ENCODE assay signal across 32 mouse cellular contexts in the genomic region with DNA sequence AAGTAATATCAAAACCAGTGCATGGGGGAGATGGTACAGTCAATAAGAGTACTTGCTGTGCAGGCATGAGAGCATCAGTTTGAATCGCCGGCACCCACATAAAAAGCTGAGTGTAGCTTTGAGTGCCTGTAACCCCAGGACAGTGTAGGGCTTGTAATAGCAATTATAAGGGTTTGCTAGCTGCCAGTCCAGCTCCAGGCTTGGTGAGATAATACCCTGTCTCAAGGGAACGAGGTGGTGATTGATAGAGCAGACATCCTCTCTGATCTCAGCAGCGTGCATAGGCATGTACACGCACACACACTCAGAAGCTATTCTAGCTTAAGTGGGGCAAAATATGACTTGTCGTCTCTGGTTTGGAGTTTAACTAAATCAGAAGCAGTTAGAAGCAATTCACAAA. TPM values are rescaled to one million over a fixed set of nuclear protein-coding genes. Genes with fewer than 3 reads are reported as not detected.
A peak's percentile ranks its signal among the peaks of the same experiment; 100 is the strongest.
DNase-seq lines count a peak whose midpoint lies in the region; ATAC-seq and TF ChIP-seq lines count a peak whose summit lies in the region.
"Had no signal": no experiment of that assay in that cellular context is flagged by ENCODE, and none has a peak within 500 bp of the region (broad histone marks: within the 10 kb centered on the region; RNA-seq: fewer than 3 reads in every experiment).

No protein-coding gene starts in this region.

- ATAC-seq in forebrain, embryonic 13.5 days: no peak
- ATAC-seq in forebrain, embryonic 11.5 days (replicated peaks; ENCODE audit: low FRiP score): no peak
- 0 out of 2 replicates have a peak, but pooled peaks have one; percentile 32 for ATAC-seq in midbrain, embryonic 12.5 days (ENCODE audit: low FRiP score, low read depth)
- ATAC-seq in midbrain, postnatal 0 days (ENCODE audit: low FRiP score): no peak
- ATAC-seq in forebrain, embryonic 14.5 days: no peak
- ATAC-seq: activated CD4-positive, CD25-positive, alpha-beta regulatory T cell, adult 4 months; inflammation-experienced regulatory T-cells, adult 6 months had no signal

- no peak overlapping the region for H3K9ac ChIP-seq in forebrain, embryonic 13.5 days
- H3K9ac ChIP-seq in forebrain, embryonic 11.5 days (ENCODE audit: low read length): no peak overlapping the region
- no peak overlapping the region for H3K9ac ChIP-seq in midbrain, embryonic 12.5 days (replicated peaks)
- no peak overlapping the region for H3K9ac ChIP-seq in midbrain, postnatal 0 days (replicated peaks; ENCODE audit: low read length, poor library complexity, severe bottlenecking)
- no peak overlapping the region for H3K9ac ChIP-seq in forebrain, embryonic 14.5 days (ENCODE audit: low read length)
- H3K9ac ChIP-seq: embryonic facial prominence, embryonic 12.5 days; hindbrain, embryonic 13.5 days; liver, embryonic 13.5 days had no signal

- WGBS in forebrain, embryonic 13.5 days: 71% methylated on average over 6 of the region's 6 CpGs
- 79% methylated on average over 6 of the region's 6 CpGs for WGBS in forebrain, embryonic 11.5 days
- 75% methylated on average over 6 of the region's 6 CpGs for WGBS in midbrain, embryonic 12.5 days
- 42% methylated on average over 6 of the region's 6 CpGs for WGBS in midbrain, postnatal 0 days
- WGBS in forebrain, embryonic 14.5 days: 68% methylated on average over 6 of the region's 6 CpGs

- H3K27me3 ChIP-seq in forebrain, embryonic 13.5 days: no peaks in the 10 kb centered on the region
- H3K27me3 ChIP-seq in forebrain, embryonic 11.5 days (ENCODE audit: control insufficient read depth, insufficient read depth, low read length): no peaks in the 10 kb centered on the region
- no peaks in the 10 kb centered on the region for H3K27me3 ChIP-seq in midbrain, embryonic 12.5 days
- no peaks in the 10 kb centered on the region for H3K27me3 ChIP-seq in midbrain, postnatal 0 days (ENCODE audit: insufficient read depth, low read length)
- no peaks in the 10 kb centered on the region for H3K27me3 ChIP-seq in forebrain, embryonic 14.5 days (replicated peaks; ENCODE audit: control insufficient read depth, insufficient read depth, low read length)
- H3K27me3 ChIP-seq: embryonic facial prominence, embryonic 12.5 days; hindbrain, embryonic 13.5 days; liver, embryonic 13.5 days had no signal

- no peak overlapping the region for H3K4me3 ChIP-seq in forebrain, embryonic 13.5 days
- no peak overlapping the region for H3K4me3 ChIP-seq in forebrain, embryonic 11.5 days (ENCODE audit: low read depth, low read length)
- no peak overlapping the region for H3K4me3 ChIP-seq in midbrain, embryonic 12.5 days
- H3K4me3 ChIP-seq in midbrain, postnatal 0 days (ENCODE audit: low read depth, low read length): no peak overlapping the region
- no peak overlapping the region for H3K4me3 ChIP-seq in forebrain, embryonic 14.5 days (ENCODE audit: low read depth, low read length)
- H3K4me3 ChIP-seq: embryonic facial prominence, embryonic 12.5 days; erythroblast, embryonic 14.5 days; gastrocnemius, adult 2 months; hindbrain, embryonic 13.5 days; liver, embryonic 13.5 days had no signal

- H3K27ac ChIP-seq in forebrain, embryonic 13.5 days: peak overlapping the region; percentile 44
- no peak overlapping the region; the same call in 1 of the 2 replicates for H3K27ac ChIP-seq in forebrain, embryonic 11.5 days (ENCODE audit: low read depth, low read length)
- H3K27ac ChIP-seq in midbrain, embryonic 12.5 days (replicated peaks): peak overlapping the region; percentile 70
- no peak overlapping the region for H3K27ac ChIP-seq in midbrain, postnatal 0 days (ENCODE audit: low read depth, low read length)
- H3K27ac ChIP-seq in forebrain, embryonic 14.5 days (ENCODE audit: low read depth, low read length): peak overlapping the region; percentile 35; the same call in 1 of the 2 replicates
- H3K27ac ChIP-seq: embryonic facial prominence, embryonic 12.5 days; gastrocnemius, adult 2 months; kidney, postnatal 0 days; liver, embryonic 13.5 days; stomach, postnatal 0 days had no signal

- intact Hi-C loops in left cerebral cortex, postnatal 10 days (cut with DNase I): no loop called here

- no peak for DNase-seq in forebrain, embryonic 11.5 days (ENCODE audit: low spot score)
- DNase-seq in midbrain, postnatal 0 days (ENCODE audit: low spot score): no peak
- DNase-seq in B cell, adult 2 months: peak; percentile 17 to 22
- no peak for DNase-seq in forebrain, embryonic 14.5 days (ENCODE audit: low spot score)
- no peak for DNase-seq in right cerebral cortex, postnatal 4 days
- DNase-seq in left cerebral cortex, postnatal 10 days (ENCODE audit: extremely low spot score in 1 of 2, low spot score in 2 of 2): no peak
- DNase-seq: adrenal gland, adult 8-10 months; cerebellum, adult 18-20 months; cerebellum, postnatal 14 days; gastrocnemius, adult 2 months; kidney, adult 18-20 months; layer of hippocampus, adult 9-11 months; liver, embryonic 13.5 days; lung, adult 2 months; lung, postnatal 14 days; retina, postnatal 1 day; right cerebral cortex, postnatal 25 days; thymus, adult 2 months; thymus, postnatal 4 days had no signal

- peaks cover 5% of the 10 kb centered on the region; the same call in 1 of the 2 replicates for H3K9me3 ChIP-seq in forebrain, embryonic 13.5 days (replicated peaks)
- peaks cover 2% of the 10 kb centered on the region; the same call in 1 of the 2 replicates for H3K9me3 ChIP-seq in forebrain, embryonic 11.5 days (ENCODE audit: control insufficient read depth, low read length)
- no peaks in the 10 kb centered on the region for H3K9me3 ChIP-seq in midbrain, embryonic 12.5 days
- no peaks in the 10 kb centered on the region for H3K9me3 ChIP-seq in midbrain, postnatal 0 days (ENCODE audit: low read length)
- peaks cover 2% of the 10 kb centered on the region; the same call in 1 of the 2 replicates for H3K9me3 ChIP-seq in forebrain, embryonic 14.5 days (replicated peaks; ENCODE audit: control insufficient read depth, low read length)
- H3K9me3 ChIP-seq: hindbrain, embryonic 13.5 days; liver, embryonic 13.5 days had no signal

- H3K4me1 ChIP-seq in forebrain, embryonic 13.5 days: peaks cover 27% of the 10 kb centered on the region
- peaks cover 10% of the 10 kb centered on the region; the same call in 1 of the 2 replicates for H3K4me1 ChIP-seq in forebrain, embryonic 11.5 days (replicated peaks; ENCODE audit: control insufficient read depth, insufficient read depth, low read length)
- peaks cover 24% of the 10 kb centered on the region for H3K4me1 ChIP-seq in midbrain, embryonic 12.5 days
- peaks cover 2% of the 10 kb centered on the region; the same call in 1 of the 2 replicates for H3K4me1 ChIP-seq in midbrain, postnatal 0 days (ENCODE audit: insufficient read depth, low read length)
- peaks cover 8% of the 10 kb centered on the region for H3K4me1 ChIP-seq in forebrain, embryonic 14.5 days (ENCODE audit: control insufficient read depth, insufficient read depth, low read length)

- TF ChIP-seq CTCF in midbrain, postnatal 0 days (IDR thresholded peaks at IDR 0.05): no peak

- no peak overlapping the region for H3K4me2 ChIP-seq in forebrain, embryonic 13.5 days
- H3K4me2 ChIP-seq in forebrain, embryonic 11.5 days (ENCODE audit: low read depth, low read length, severe bottlenecking): no peak overlapping the region
- no peak overlapping the region for H3K4me2 ChIP-seq in midbrain, embryonic 12.5 days (replicated peaks)
- H3K4me2 ChIP-seq in midbrain, postnatal 0 days (ENCODE audit: low read depth, low read length, poor library complexity, severe bottlenecking): no peak overlapping the region
- no peak overlapping the region for H3K4me2 ChIP-seq in forebrain, embryonic 14.5 days (ENCODE audit: low read length)
- H3K4me2 ChIP-seq: embryonic facial prominence, embryonic 12.5 days; heart, embryonic 11.5 days; hindbrain, embryonic 13.5 days; liver, embryonic 13.5 days had no signal

- no peaks in the 10 kb centered on the region for H3K36me3 ChIP-seq in forebrain, embryonic 13.5 days (ENCODE audit: poor library complexity, severe bottlenecking)
- no peaks in the 10 kb centered on the region for H3K36me3 ChIP-seq in forebrain, embryonic 11.5 days (ENCODE audit: control insufficient read depth, insufficient read depth, low read length)
- no peaks in the 10 kb centered on the region for H3K36me3 ChIP-seq in midbrain, embryonic 12.5 days
- H3K36me3 ChIP-seq in midbrain, postnatal 0 days (ENCODE audit: insufficient read depth, low read length): no peaks in the 10 kb centered on the region
- no peaks in the 10 kb centered on the region for H3K36me3 ChIP-seq in forebrain, embryonic 14.5 days (ENCODE audit: control insufficient read depth, insufficient read depth, low read length)
- H3K36me3 ChIP-seq: embryonic facial prominence, embryonic 12.5 days; liver, embryonic 13.5 days had no signal

RNA-seq across cellular contexts. Expression of gene Tmem163, which starts 13.1 kb away (rescaled TPM):
- polyA plus RNA-seq in forebrain, embryonic 13.5 days (2015; fragmentation: Nextera tagmentation; extraction: Ambion mirVana): 16.0 and 25.7 TPM in 2 replicates
- 22.8 and 23.4 TPM in 2 replicates for polyA plus RNA-seq in forebrain, embryonic 11.5 days (2014; fragmentation: Nextera tagmentation; extraction: Ambion mirVana)
- polyA plus RNA-seq in midbrain, embryonic 12.5 days (2016; fragmentation: Nextera tagmentation; extraction: Ambion mirVana): 55.1 and 55.2 TPM in 2 replicates
- total RNA-seq in midbrain, postnatal 0 days (2014; rRNA removed): 80.5 and 91.4 TPM in 2 replicates
- polyA plus RNA-seq in midbrain, postnatal 0 days (2015; fragmentation: Nextera tagmentation; extraction: Ambion mirVana): 78.2 and 80.9 TPM in 2 replicates
- polyA plus RNA-seq in forebrain, embryonic 14.5 days (2014; fragmentation: Nextera tagmentation; extraction: Ambion mirVana): 20.4 and 23.2 TPM in 2 replicates
- 10 to 100 TPM; 38.7 to 48.1 TPM for total RNA-seq in left cerebral cortex, postnatal 10 days (2021)
- total RNA-seq: gastrocnemius, adult 2 months; granulocyte monocyte progenitor cell, adult 5-6 weeks; megakaryocyte progenitor cell, adult 5-6 weeks; MEL had no signal
- polyA plus RNA-seq: activated CD4-positive, CD25-positive, alpha-beta regulatory T cell, adult 4 months; erythroblast, embryonic 14.5 days had no signal

Comparison
In these comparisons a context has a peak if more than half of its experiments do, and no peak if none do; other contexts are left out.
1. H3K27ac ChIP-seq: peak in forebrain, embryonic 13.5 days (single experiment), midbrain, embryonic 12.5 days (single experiment) and forebrain, embryonic 14.5 days (single experiment); none in forebrain, embryonic 11.5 days (single experiment) and midbrain, postnatal 0 days (single experiment).
2. DNase-seq: peak in B cell, adult 2 months (2 of 2); none in forebrain, embryonic 11.5 days (single experiment), midbrain, postnatal 0 days (single experiment), forebrain, embryonic 14.5 days (single experiment), right cerebral cortex, postnatal 4 days (single experiment) and left cerebral cortex, postnatal 10 days (0 of 2).